Mouse (Mus musculus) cortical plate, adult 2 months (tissue): ENCODE measurements at regions not wholly inside any gene's neighbourhood (a gene's known extent, or its start where the extent isn't known, plus 50 kb on each side); places are given as distances from the start of the nearest gene placed in this dataset.

Experiments
- CTCF ChIP-seq: fragments of 200-500 bp; IDR thresholded peaks from 2 replicates; pipeline ENCODE4 v1.5.1; 2011; ENCODE audit warnings: mild to moderate bottlenecking, control low read depth, low read length; ENCODE audit not compliant: insufficient read depth; ENCODE audit errors: extremely low read depth
- POLR2A ChIP-seq: fragments of 200-500 bp; IDR thresholded peaks from 2 replicates; pipeline ENCODE4 v1.6.1; 2011; ENCODE audit warnings: mild to moderate bottlenecking, low read length, control low read depth; ENCODE audit not compliant: insufficient read depth; ENCODE audit errors: extremely low read depth

DNA sequence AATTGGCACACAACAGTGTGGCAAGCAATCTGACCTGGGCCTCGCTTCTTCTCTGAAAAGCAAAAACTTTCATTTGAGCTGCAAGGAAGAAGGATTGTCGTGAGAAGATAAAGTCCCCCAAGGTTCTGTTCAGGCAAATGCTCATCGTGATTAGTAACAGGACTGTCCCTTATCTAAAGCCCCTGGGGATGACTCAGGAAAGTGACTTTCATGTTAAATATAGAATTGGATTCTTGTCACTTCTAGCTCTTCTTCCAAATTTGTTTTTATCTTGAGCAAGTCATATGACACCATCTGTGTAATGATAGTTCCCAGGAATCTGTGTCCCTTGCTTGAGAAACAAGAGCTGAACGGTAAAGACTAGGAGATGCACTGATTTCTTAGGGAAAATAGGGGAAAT lies 280.3 kb downstream of the Elavl2 start:
- TF ChIP-seq CTCF (no peak), POLR2A (no peak)
